Mouse (Mus musculus): ENCODE data around the gene Plekhm2. TPM values are rescaled to one million over a fixed set of nuclear protein-coding genes. Genes with fewer than 3 reads are reported as not detected.

Plekhm2 gene
- polyA plus RNA-seq (2015; fragmentation: Nextera tagmentation; extraction: Ambion mirVana): 0.91 and 1.1 TPM in 2 replicates

- H3K4me1 ChIP-seq (replicated peaks): peaks cover 29% of the 10 kb centered on the region
- no peak for DNase-seq
- H3K9ac ChIP-seq: peak within 1 kb of the TSS; percentile 95
- H3K27ac ChIP-seq: peak within 1 kb of the TSS; percentile 64
- H3K27me3 ChIP-seq: no peaks in the 10 kb centered on the region
- H3K9me3 ChIP-seq (replicated peaks): no peaks in the 10 kb centered on the region
- peak within 1 kb of the TSS; percentile 84 for H3K4me3 ChIP-seq (replicated peaks)
- peaks cover 15% of the 10 kb centered on the region; the same call in 1 of the 2 replicates for H3K36me3 ChIP-seq
- H3K4me2 ChIP-seq: peak within 1 kb of the TSS; percentile 98
- 69% methylated on average over 8 of the region's 8 CpGs for WGBS (ENCODE audit: insufficient replicate concordance)
- ATAC-seq (ENCODE audit: low read depth): no peak
These were observed at the start of gene Plekhm2 for GRCm38 (mm10) chr4:141664799-141665198. TSS of gene Plekhm2 (minus strand) at chr4:141664899.

- Histone ChIP-seq H3K9ac (no peak overlapping the region), H3K27me3 (no peaks in the 10 kb centered on the region), H3K4me3 (replicated peaks) (no peak overlapping the region), H3K27ac (no peak overlapping the region), H3K9me3 (replicated peaks) (no peaks in the 10 kb centered on the region), H3K4me1 (replicated peaks) (peaks cover 55% of the 10 kb centered on the region), H3K36me3 (peaks cover 91% of the 10 kb centered on the region), H3K4me2 (no peak overlapping the region)
- DNase-seq (no peak), ATAC-seq (ENCODE audit: low read depth) (no peak)
- 49% methylated on average over 5 of the region's 5 CpGs for WGBS (ENCODE audit: insufficient replicate concordance)
These were observed 49.0 kb upstream of the Plekhm2 start for GRCm38 (mm10) chr4:141713598-141714142.

GRCm38 (mm10) chr4:141711250-141711649, 46.6 kb upstream of the Plekhm2 start:
- WGBS (ENCODE audit: insufficient replicate concordance): 75% methylated on average over 1 of the region's 1 CpGs
- DNase-seq (no peak), ATAC-seq (ENCODE audit: low read depth) (no peak)
- no peak overlapping the region for H3K4me3 ChIP-seq (replicated peaks)
- H3K9ac ChIP-seq: no peak overlapping the region
- H3K27ac ChIP-seq: no peak overlapping the region
- H3K36me3 ChIP-seq: peaks cover 95% of the 10 kb centered on the region
- H3K27me3 ChIP-seq: no peaks in the 10 kb centered on the region
- H3K4me2 ChIP-seq: no peak overlapping the region
- H3K9me3 ChIP-seq (replicated peaks): no peaks in the 10 kb centered on the region
- H3K4me1 ChIP-seq (replicated peaks): peaks cover 35% of the 10 kb centered on the region

- Histone ChIP-seq H3K9ac (no peak overlapping the region), H3K27me3 (no peaks in the 10 kb centered on the region), H3K9me3 (replicated peaks) (no peaks in the 10 kb centered on the region), H3K36me3 (peaks cover 100% of the 10 kb centered on the region), H3K4me1 (replicated peaks) (peaks cover 13% of the 10 kb centered on the region), H3K4me3 (replicated peaks) (no peak overlapping the region), H3K4me2 (no peak overlapping the region), H3K27ac (no peak overlapping the region)
- ATAC-seq (ENCODE audit: low read depth) (no peak), DNase-seq (no peak)
- 89% methylated on average over 2 of the region's 2 CpGs for WGBS (ENCODE audit: insufficient replicate concordance)
These were observed 44.3 kb upstream of the Plekhm2 start for GRCm38 (mm10) chr4:141708971-141709370.

GRCm38 (mm10) chr4:141708005-141708404, 43.3 kb upstream of the Plekhm2 start:
- no peak overlapping the region for H3K27ac ChIP-seq
- no peak overlapping the region for H3K9ac ChIP-seq
- ATAC-seq (ENCODE audit: low read depth) (0 out of 2 replicates have a peak, but pooled peaks have one; percentile 13), DNase-seq (no peak)
- 0 out of 2 replicates have a peak, but pooled peaks cover 3% of the 10 kb centered on the region for H3K4me1 ChIP-seq (replicated peaks)
- H3K27me3 ChIP-seq: no peaks in the 10 kb centered on the region
- H3K9me3 ChIP-seq (replicated peaks): no peaks in the 10 kb centered on the region
- no peak overlapping the region for H3K4me2 ChIP-seq
- no peak overlapping the region for H3K4me3 ChIP-seq (replicated peaks)
- WGBS (ENCODE audit: insufficient replicate concordance): 82% methylated on average over 7 of the region's 7 CpGs
- peaks cover 100% of the 10 kb centered on the region for H3K36me3 ChIP-seq

- Histone ChIP-seq H3K4me2 (no peak overlapping the region), H3K9ac (no peak overlapping the region), H3K9me3 (replicated peaks) (no peaks in the 10 kb centered on the region), H3K27ac (no peak overlapping the region), H3K27me3 (no peaks in the 10 kb centered on the region), H3K36me3 (peaks cover 100% of the 10 kb centered on the region), H3K4me1 (replicated peaks) (peaks cover 3% of the 10 kb centered on the region; the same call in 1 of the 2 replicates), H3K4me3 (replicated peaks) (no peak overlapping the region)
- DNase-seq (no peak), ATAC-seq (ENCODE audit: low read depth) (no peak)
- 86% methylated on average over 4 of the region's 4 CpGs for WGBS (ENCODE audit: insufficient replicate concordance)
These were observed 40.6 kb upstream of the Plekhm2 start for GRCm38 (mm10) chr4:141705331-141705730.

GRCm38 (mm10) chr4:141704625-141705024, 39.9 kb upstream of the Plekhm2 start:
- Histone ChIP-seq H3K4me1 (replicated peaks) (peaks cover 10% of the 10 kb centered on the region; the same call in 1 of the 2 replicates), H3K27me3 (no peaks in the 10 kb centered on the region), H3K36me3 (peaks cover 100% of the 10 kb centered on the region), H3K9ac (no peak overlapping the region), H3K4me2 (no peak overlapping the region), H3K27ac (no peak overlapping the region), H3K4me3 (replicated peaks) (no peak overlapping the region), H3K9me3 (replicated peaks) (no peaks in the 10 kb centered on the region)
- DNase-seq (no peak), ATAC-seq (ENCODE audit: low read depth) (no peak)
- WGBS (ENCODE audit: insufficient replicate concordance): 88% methylated on average over 2 of the region's 2 CpGs

- H3K27me3 ChIP-seq: no peaks in the 10 kb centered on the region
- H3K9me3 ChIP-seq (replicated peaks): no peaks in the 10 kb centered on the region
- H3K9ac ChIP-seq: no peak overlapping the region
- no peak overlapping the region for H3K4me2 ChIP-seq
- H3K4me1 ChIP-seq (replicated peaks): peaks cover 3% of the 10 kb centered on the region; the same call in 1 of the 2 replicates
- H3K4me3 ChIP-seq (replicated peaks): no peak overlapping the region
- ATAC-seq (ENCODE audit: low read depth): no peak
- no peak overlapping the region for H3K27ac ChIP-seq
- no peak for DNase-seq
- H3K36me3 ChIP-seq: peaks cover 99% of the 10 kb centered on the region
- 90% methylated on average over 8 of the region's 8 CpGs for WGBS (ENCODE audit: insufficient replicate concordance)
These were observed 30.0 kb upstream of the Plekhm2 start for GRCm38 (mm10) chr4:141694719-141695118.

GRCm38 (mm10) chr4:141688505-141688904, 23.8 kb upstream of the Plekhm2 start:
- H3K4me2 ChIP-seq: no peak overlapping the region
- 0 out of 2 replicates have a peak, but pooled peaks cover 4% of the 10 kb centered on the region for H3K4me1 ChIP-seq (replicated peaks)
- H3K27ac ChIP-seq: no peak overlapping the region
- H3K27me3 ChIP-seq: no peaks in the 10 kb centered on the region
- ATAC-seq (ENCODE audit: low read depth) (0 out of 2 replicates have a peak, but pooled peaks have one; percentile 50), DNase-seq (no peak)
- H3K4me3 ChIP-seq (replicated peaks): no peak overlapping the region
- no peaks in the 10 kb centered on the region for H3K9me3 ChIP-seq (replicated peaks)
- WGBS (ENCODE audit: insufficient replicate concordance): 51% methylated on average over 8 of the region's 8 CpGs
- H3K9ac ChIP-seq: no peak overlapping the region
- peaks cover 94% of the 10 kb centered on the region for H3K36me3 ChIP-seq

GRCm38 (mm10) chr4:141686525-141686924, 21.8 kb upstream of the Plekhm2 start:
- no peaks in the 10 kb centered on the region for H3K27me3 ChIP-seq
- H3K9me3 ChIP-seq (replicated peaks): no peaks in the 10 kb centered on the region
- 80% methylated on average over 8 of the region's 8 CpGs for WGBS (ENCODE audit: insufficient replicate concordance)
- no peak for ATAC-seq (ENCODE audit: low read depth)
- H3K4me1 ChIP-seq (replicated peaks): 0 out of 2 replicates have a peak, but pooled peaks cover 12% of the 10 kb centered on the region
- no peak overlapping the region for H3K4me2 ChIP-seq
- no peak overlapping the region for H3K9ac ChIP-seq
- no peak overlapping the region for H3K27ac ChIP-seq
- DNase-seq: no peak
- H3K4me3 ChIP-seq (replicated peaks): no peak overlapping the region
- peaks cover 92% of the 10 kb centered on the region for H3K36me3 ChIP-seq

GRCm38 (mm10) chr4:141686093-141686492, 21.4 kb upstream of the Plekhm2 start:
- H3K9ac ChIP-seq: no peak overlapping the region
- 73% methylated on average over 3 of the region's 3 CpGs for WGBS (ENCODE audit: insufficient replicate concordance)
- DNase-seq (no peak), ATAC-seq (ENCODE audit: low read depth) (no peak)
- no peaks in the 10 kb centered on the region for H3K9me3 ChIP-seq (replicated peaks)
- peaks cover 88% of the 10 kb centered on the region for H3K36me3 ChIP-seq
- H3K4me1 ChIP-seq (replicated peaks): 0 out of 2 replicates have a peak, but pooled peaks cover 12% of the 10 kb centered on the region
- no peaks in the 10 kb centered on the region for H3K27me3 ChIP-seq
- no peak overlapping the region for H3K27ac ChIP-seq
- H3K4me3 ChIP-seq (replicated peaks): no peak overlapping the region
- H3K4me2 ChIP-seq: no peak overlapping the region

- DNase-seq (no peak), ATAC-seq (ENCODE audit: low read depth) (no peak)
- Histone ChIP-seq H3K4me3 (replicated peaks) (no peak within 1 kb of the TSS), H3K36me3 (peaks cover 86% of the 10 kb centered on the region), H3K4me1 (replicated peaks) (peaks cover 17% of the 10 kb centered on the region; the same call in 1 of the 2 replicates), H3K9me3 (replicated peaks) (no peaks in the 10 kb centered on the region), H3K27me3 (no peaks in the 10 kb centered on the region), H3K27ac (no peak within 1 kb of the TSS), H3K4me2 (no peak within 1 kb of the TSS), H3K9ac (no peak within 1 kb of the TSS)
- WGBS (ENCODE audit: insufficient replicate concordance): 94% methylated on average over 6 of the region's 6 CpGs
These were observed 20.8 kb upstream of the Plekhm2 start, which contains the start of gene Rsc1a1 for GRCm38 (mm10) chr4:141685499-141685898. TSS of gene Rsc1a1 (minus strand) at chr4:141685599.

Measured in liver, embryonic 13.5 days (tissue).